Mouse (Mus musculus) testis, adult 2 months (tissue): ENCODE results near the gene Tm7sf2.

ENCODE experiments used
- CTCF ChIP-seq: fragments of 200-500 bp; IDR thresholded peaks from 2 replicates; pipeline ENCODE4 v1.5.1; 2012; ENCODE audit warnings: low read depth, mild to moderate bottlenecking, inconsistent platforms, low read length, moderate library complexity; ENCODE audit not compliant: control insufficient read depth, insufficient read depth, insufficient replicate concordance
- POLR2A ChIP-seq: fragments of 200-500 bp; IDR thresholded peaks from 2 replicates; pipeline ENCODE4 v1.6.1; 2012; ENCODE audit warnings: low read depth, mild to moderate bottlenecking, inconsistent platforms, low read length, moderate library complexity; ENCODE audit not compliant: control insufficient read depth

DNA sequence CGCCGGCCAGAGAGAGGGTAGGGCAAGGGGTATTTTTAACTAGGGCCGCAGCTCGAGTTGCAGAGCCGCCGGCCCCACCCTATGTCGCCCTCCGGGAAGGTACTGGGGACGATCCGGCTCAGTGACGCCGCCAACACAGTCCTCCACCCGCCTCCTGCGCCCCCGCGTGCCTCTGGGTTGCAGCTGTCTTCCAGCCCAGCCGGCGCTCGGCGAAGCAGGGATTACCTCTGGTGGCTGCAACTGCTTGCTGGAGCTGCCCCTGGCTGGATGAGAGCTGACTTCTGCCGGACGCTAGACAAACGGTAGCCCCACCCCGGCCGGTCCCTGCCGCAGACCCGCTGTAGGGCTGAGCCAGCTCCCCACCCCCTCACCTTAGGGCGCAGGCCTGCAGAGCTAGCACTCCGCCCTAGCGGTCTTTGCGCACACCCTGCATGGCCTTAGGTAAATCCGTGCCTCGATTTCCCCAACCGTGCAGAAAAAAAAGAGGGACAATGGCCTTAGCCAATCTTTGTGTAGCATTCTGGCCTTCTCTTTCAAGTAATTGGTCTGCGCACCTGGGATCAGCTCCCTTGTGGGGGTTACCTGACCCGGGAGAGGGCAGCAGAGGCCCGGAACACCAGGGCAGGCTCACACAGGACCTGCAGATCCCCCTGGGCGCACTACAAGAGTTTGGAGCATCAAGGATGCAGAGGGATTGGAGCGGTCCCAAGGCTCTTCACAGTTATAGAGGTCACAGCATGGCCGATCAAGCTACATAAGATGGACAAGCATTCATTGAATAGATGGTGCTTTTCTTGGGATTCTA is 52.5 kb downstream of the Tm7sf2 start, which contains the start of gene Capn1:
- no peak for TF ChIP-seq POLR2A
- TF ChIP-seq CTCF = no peak
